Mouse (Mus musculus): Measurements from ENCODE around the gene Myo3b.

The Myo3b gene

GRCm38 (mm10) chr2:70126330-70126729, 87.4 kb downstream of the Myo3b start:
- in situ Hi-C loops (cut with MboI; ENCODE audit: unreplicated experiment in 2 of 2): loop anchor here (5.0 to 10.0 kb wide), 3 partner anchors 89 to 428 kb away; partner anchors contain the start of genes Gad1 (in 1 of the 2) and Myo3b (in 1 of the 2)

- in situ Hi-C loops (cut with MboI; ENCODE audit: unreplicated experiment in 2 of 2): loop anchor here (5.0 to 10.0 kb wide), 3 partner anchors 89 to 428 kb away; partner anchors contain the start of genes Gad1 (in 1 of the 2) and Myo3b (in 1 of the 2)
Observed at GRCm38 (mm10) chr2:70126783-70127182, 87.9 kb downstream of the Myo3b start.

- in situ Hi-C loops (cut with MboI; ENCODE audit: unreplicated experiment in 2 of 2): loop anchor here (5.0 to 10.0 kb wide), 3 partner anchors 90 to 427 kb away; partner anchors contain the start of genes Gad1 (in 1 of the 2) and Myo3b (in 1 of the 2)
Observed at GRCm38 (mm10) chr2:70127351-70128148, 88.6 kb downstream of the Myo3b start.

- in situ Hi-C loops (cut with MboI; ENCODE audit: unreplicated experiment in 2 of 2): loop anchor here (5.0 to 10.0 kb wide), 3 partner anchors 91 to 426 kb away; partner anchors contain the start of genes Gad1 (in 1 of the 2) and Myo3b (in 1 of the 2)
Observed at GRCm38 (mm10) chr2:70128590-70128989, 89.7 kb downstream of the Myo3b start.

- in situ Hi-C loops (cut with MboI; ENCODE audit: unreplicated experiment in 2 of 2): loop anchor here (5.0 to 10.0 kb wide), 3 partner anchors 92 to 425 kb away; partner anchors contain the start of genes Gad1 (in 1 of the 2) and Myo3b (in 1 of the 2)
Observed at GRCm38 (mm10) chr2:70129566-70129965, 90.6 kb downstream of the Myo3b start.

GRCm38 (mm10) chr2:70133281-70133680, 94.4 kb downstream of the Myo3b start:
- in situ Hi-C loops (cut with MboI; ENCODE audit: unreplicated experiment in 2 of 2): no loop called here

- in situ Hi-C loops (cut with MboI; ENCODE audit: unreplicated experiment in 2 of 2): no loop called here
Observed at GRCm38 (mm10) chr2:70137226-70137998, 98.5 kb downstream of the Myo3b start.

- in situ Hi-C loops (cut with MboI; ENCODE audit: unreplicated experiment in 2 of 2): no loop called here
Observed at GRCm38 (mm10) chr2:70143543-70144188, 104.7 kb downstream of the Myo3b start.

- in situ Hi-C loops (cut with MboI; ENCODE audit: unreplicated experiment in 2 of 2): no loop called here
Observed at GRCm38 (mm10) chr2:70146993-70147581, 108.2 kb downstream of the Myo3b start.

- in situ Hi-C loops (cut with MboI; ENCODE audit: unreplicated experiment in 2 of 2): no loop called here
Observed at GRCm38 (mm10) chr2:70148821-70149510, 110.0 kb downstream of the Myo3b start.

GRCm38 (mm10) chr2:70150399-70151035, 111.6 kb downstream of the Myo3b start:
- in situ Hi-C loops (cut with MboI; ENCODE audit: unreplicated experiment in 2 of 2): no loop called here

GRCm38 (mm10) chr2:70151930-70152329, 113.0 kb downstream of the Myo3b start:
- in situ Hi-C loops (cut with MboI; ENCODE audit: unreplicated experiment in 2 of 2): no loop called here

GRCm38 (mm10) chr2:70155226-70155836, 116.4 kb downstream of the Myo3b start:
- in situ Hi-C loops (cut with MboI; ENCODE audit: unreplicated experiment in 2 of 2): no loop called here

GRCm38 (mm10) chr2:70159543-70159942, 120.6 kb downstream of the Myo3b start:
- in situ Hi-C loops (cut with MboI; ENCODE audit: unreplicated experiment in 2 of 2): no loop called here

GRCm38 (mm10) chr2:70166231-70166630, 127.3 kb downstream of the Myo3b start:
- in situ Hi-C loops (cut with MboI; ENCODE audit: unreplicated experiment in 2 of 2): no loop called here

GRCm38 (mm10) chr2:70167944-70168935, 129.3 kb downstream of the Myo3b start:
- in situ Hi-C loops (cut with MboI; ENCODE audit: unreplicated experiment in 2 of 2): no loop called here

- in situ Hi-C loops (cut with MboI; ENCODE audit: unreplicated experiment in 2 of 2): no loop called here
Observed at GRCm38 (mm10) chr2:70170469-70170868, 131.5 kb downstream of the Myo3b start.

Measured in v-Abl transformed pro-B cells (cell line).